Mouse (Mus musculus) testis, adult 2 months (tissue): ENCODE data around the gene Msgn1.

Source experiments
- CTCF ChIP-seq: fragments of 200-500 bp; IDR thresholded peaks from 2 replicates; pipeline ENCODE4 v1.5.1; 2012; ENCODE audit warnings: low read depth, mild to moderate bottlenecking, inconsistent platforms, low read length, moderate library complexity; ENCODE audit not compliant: control insufficient read depth, insufficient read depth, insufficient replicate concordance
- POLR2A ChIP-seq: fragments of 200-500 bp; IDR thresholded peaks from 2 replicates; pipeline ENCODE4 v1.6.1; 2012; ENCODE audit warnings: low read depth, mild to moderate bottlenecking, inconsistent platforms, low read length, moderate library complexity; ENCODE audit not compliant: control insufficient read depth

GRCm38 (mm10) chr12:11210361-11210760, 1.6 kb upstream of the Msgn1 start:
- TF ChIP-seq POLR2A, result no peak
- TF ChIP-seq CTCF, result no peak
